Mouse (Mus musculus) embryo, embryonic 10.5 days (tissue): ENCODE data around the gene 2900011O08Rik.

Experiments
- DNase-seq: peaks from one replicate; pipeline ENCODE4 v3.0.0-alpha.2; 2015; ENCODE audit warnings: low spot score

2900011O08Rik gene

DNA sequence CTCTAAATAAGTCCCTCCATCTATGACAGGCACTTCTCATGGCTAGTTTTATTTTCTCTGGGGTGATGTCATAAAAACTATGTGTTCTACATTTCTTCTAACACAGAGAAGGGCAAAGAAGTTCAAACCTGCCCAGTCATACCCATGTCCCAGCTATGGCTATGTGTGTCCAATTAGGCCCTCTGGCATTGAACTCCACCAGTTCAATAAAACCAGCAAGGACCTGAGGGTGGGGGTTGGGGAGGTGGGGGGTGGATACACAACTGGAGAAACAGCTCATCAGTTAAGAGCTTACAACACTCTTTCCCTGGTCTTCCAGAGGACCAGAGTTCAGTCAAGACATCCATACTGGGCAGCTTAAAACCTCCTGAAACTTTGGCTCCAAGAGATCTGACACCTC lies 152.7 kb downstream of the 2900011O08Rik start:
- no peak for DNase-seq

DNA sequence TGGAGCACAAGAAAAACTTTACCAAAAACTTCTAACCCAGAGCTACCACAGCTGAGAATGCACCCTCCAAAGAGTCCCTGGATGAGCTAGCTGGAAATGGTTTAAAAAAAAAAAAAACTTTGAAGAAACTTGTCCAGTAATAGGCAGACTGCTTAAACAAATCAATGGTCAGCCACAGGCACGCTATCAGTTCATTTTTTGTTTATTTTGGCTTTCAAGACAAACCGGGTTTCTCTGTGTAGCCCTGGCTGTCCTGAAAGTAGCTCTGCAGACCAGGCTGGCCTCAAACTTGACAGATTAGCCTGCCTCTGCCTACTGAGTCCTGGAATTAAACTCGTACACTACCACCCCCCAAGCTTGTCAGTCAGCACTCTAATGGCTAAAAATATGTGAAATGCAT lies 156.9 kb downstream of the 2900011O08Rik start:
- DNase-seq = no peak

- no peak for DNase-seq
These were observed 161.3 kb downstream of the 2900011O08Rik start for GRCm38 (mm10) chr16:14147712-14148111.
